Mouse (Mus musculus) heart, postnatal 25 days (tissue): ENCODE data around the gene Btbd35f16. TPM values are rescaled to one million over a fixed set of nuclear protein-coding genes. Genes with fewer than 3 reads are reported as not detected.
"Not testable (repeated sequence)": the region's sequence is repeated elsewhere in the genome, so short reads cannot be mapped to it uniquely, and the experiment has no call there.

Experiments used
- DNase-seq: peaks from one replicate; pipeline ENCODE4 v3.0.0; 2022; ENCODE audit warnings: low spot score
- intact Hi-C: fragments of 180-260 bp; cut with DNase I; formaldehyde crosslinking; loops from one replicate; pipeline ENCODE4 v1.15.1; 2025
- total RNA-seq, 2 experiments: library from RNA; stranded (reverse); gene quantifications; 2 replicates each; pipeline ENCODE4 v1.2.3; 2021

Btbd35f16 gene
- not detected for total RNA-seq

GRCm38 (mm10) chrX:3956902-3957301, at the start of gene Btbd35f16:
TSS of gene Btbd35f16 (minus strand) at chrX:3957002.
- intact Hi-C loops, DNase-seq: not testable (repeated sequence)

Other genes with a start within 250 kb of the Btbd35f16 start
- gene Btbd35f10, start 204.1 kb downstream of the Btbd35f16 start, total RNA-seq, result not detected
- not detected for gene Btbd35f3, start 80.7 kb upstream of the Btbd35f16 start, total RNA-seq
- gene Btbd35f28, start 239.6 kb upstream of the Btbd35f16 start, total RNA-seq, result not detected